Mouse (Mus musculus) neural tube, embryonic 11.5 days (tissue): ENCODE data around the gene Glmn. TPM values are rescaled to one million over a fixed set of nuclear protein-coding genes. Genes with fewer than 3 reads are reported as not detected.
A peak's percentile ranks its signal among the peaks of the same experiment; 100 is the strongest.

Source experiments
- ATAC-seq: fragments of 200-750 bp; cut with Nextera tagmentation; 2 replicates; pipeline ENCODE4 v1.8.0; 2017; ENCODE audit warnings: moderate number of reproducible peaks, mild to moderate bottlenecking, moderate TSS enrichment, moderate library complexity; ENCODE audit not compliant: insufficient read depth, low FRiP score, low TSS enrichment
- DNase-seq: peaks from one replicate; pipeline ENCODE4 v3.0.0-alpha.2; 2015; ENCODE audit warnings: low spot score
- H3K27ac ChIP-seq: fragments of 300-500 bp; sonication (generic); 2 replicates; pipeline ENCODE4 v1.5.1; 2014; ENCODE audit warnings: low read depth, mild to moderate bottlenecking, low read length
- H3K27me3 ChIP-seq: fragments of 300-500 bp; sonication (generic); 2 replicates; pipeline ENCODE4 v1.6.1; 2014; ENCODE audit warnings: mild to moderate bottlenecking, low read length, mixed read lengths; ENCODE audit not compliant: control insufficient read depth, insufficient read depth
- H3K36me3 ChIP-seq: fragments of 300-500 bp; sonication (generic); 2 replicates; pipeline ENCODE4 v1.6.1; 2014; ENCODE audit warnings: mild to moderate bottlenecking, low read length, moderate library complexity, mixed read lengths; ENCODE audit not compliant: control insufficient read depth, insufficient read depth
- H3K4me1 ChIP-seq: fragments of 300-500 bp; sonication (generic); 2 replicates; pipeline ENCODE4 v1.6.1; 2014; ENCODE audit warnings: low read length, mixed read lengths; ENCODE audit not compliant: control insufficient read depth, insufficient read depth
- H3K4me2 ChIP-seq: fragments of 300-500 bp; sonication (generic); 2 replicates; pipeline ENCODE4 v1.6.1; 2014; ENCODE audit warnings: low read depth, mild to moderate bottlenecking, moderate library complexity
- H3K4me3 ChIP-seq: fragments of 300-500 bp; sonication (generic); 2 replicates; pipeline ENCODE4 v1.5.1; 2014; ENCODE audit warnings: low read depth, low read length
- H3K9ac ChIP-seq: fragments of 300-500 bp; sonication (generic); 2 replicates; pipeline ENCODE4 v1.6.1; 2014; ENCODE audit warnings: mild to moderate bottlenecking, low read length
- H3K9me3 ChIP-seq: fragments of 300-500 bp; sonication (generic); 2 replicates; pipeline ENCODE4 v1.6.1; 2016; ENCODE audit warnings: low read length; ENCODE audit not compliant: control insufficient read depth
- WGBS: fragments of 180-500 bp; shearing (Covaris S2); extraction: QIAGEN DNeasy Blood & Tissue Kit; methylation state at CpG from one replicate; pipeline ENCODE4 v1.1.7; 2014; 5-methylcytosine and 5-hydroxymethylcytosine counted together
- polyA plus RNA-seq: library from polyadenylated mRNA; unstranded; fragments of >200 nt; fragmentation: Nextera tagmentation; extraction: Ambion mirVana; gene quantifications from 2 replicates; pipeline ENCODE4 v1.2.1, GENCODE M21; 2014

Gene Glmn
- polyA plus RNA-seq, result 30.3 and 32.2 TPM in 2 replicates

DNA sequence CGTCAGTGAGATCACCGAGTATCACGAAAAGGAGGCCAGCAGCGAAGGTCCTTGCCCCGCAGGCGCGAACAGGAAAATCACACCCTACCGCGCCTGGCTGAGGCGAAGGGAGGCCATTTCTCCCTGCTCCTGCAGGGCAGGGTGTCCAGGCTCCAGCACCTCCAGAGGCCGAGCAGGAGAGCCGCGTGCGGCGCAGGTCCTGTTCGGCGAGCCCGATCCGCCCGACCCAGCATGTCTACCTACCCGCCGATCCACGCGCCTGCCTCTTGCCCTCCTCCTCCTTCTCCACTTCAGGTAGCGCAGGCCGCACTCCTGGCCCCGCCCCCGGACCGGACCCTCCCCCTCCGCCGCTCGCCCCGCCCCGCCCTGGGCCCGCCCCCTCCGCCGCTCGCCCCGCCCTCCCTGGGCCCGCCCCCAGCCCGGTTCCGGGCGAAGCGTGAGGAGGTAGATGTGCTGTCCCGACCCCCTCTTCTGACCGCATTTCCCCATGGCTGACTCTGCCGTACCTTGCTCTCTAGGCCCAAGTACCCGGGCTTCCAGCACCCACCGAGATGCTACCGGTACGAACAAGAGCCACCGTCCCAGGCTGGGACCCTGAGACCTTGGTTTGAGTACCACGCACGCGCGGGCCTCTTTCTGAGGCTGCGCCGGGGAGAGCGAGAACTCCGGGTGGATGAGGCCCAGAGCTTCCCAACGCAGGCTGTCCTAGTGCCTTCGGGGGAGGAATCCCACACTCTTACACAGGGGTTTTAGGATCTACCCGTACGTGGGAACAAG lies at the start of gene Glmn, which contains the start of gene Rpap2:
Glmn (minus strand) TSS at position 588 of the 777 bp plus-strand sequence.
Rpap2 (plus strand) TSS at position 73 of the 777 bp plus-strand sequence.
- Histone ChIP-seq H3K4me1 (no peaks in the 10 kb centered on the region), H3K27ac (peak within 1 kb of the TSS; percentile 57), H3K4me2 (peak within 1 kb of the TSS; percentile 63), H3K27me3 (no peaks in the 10 kb centered on the region), H3K36me3 (no peaks in the 10 kb centered on the region), H3K4me3 (peak within 1 kb of the TSS; percentile 67), H3K9ac (peak within 1 kb of the TSS; percentile 72), H3K9me3 (no peaks in the 10 kb centered on the region)
- peak; percentile 96 for ATAC-seq
- peak; percentile 91 for DNase-seq
- WGBS, result under 1% methylated on average over 47 of the region's 64 CpGs

DNA sequence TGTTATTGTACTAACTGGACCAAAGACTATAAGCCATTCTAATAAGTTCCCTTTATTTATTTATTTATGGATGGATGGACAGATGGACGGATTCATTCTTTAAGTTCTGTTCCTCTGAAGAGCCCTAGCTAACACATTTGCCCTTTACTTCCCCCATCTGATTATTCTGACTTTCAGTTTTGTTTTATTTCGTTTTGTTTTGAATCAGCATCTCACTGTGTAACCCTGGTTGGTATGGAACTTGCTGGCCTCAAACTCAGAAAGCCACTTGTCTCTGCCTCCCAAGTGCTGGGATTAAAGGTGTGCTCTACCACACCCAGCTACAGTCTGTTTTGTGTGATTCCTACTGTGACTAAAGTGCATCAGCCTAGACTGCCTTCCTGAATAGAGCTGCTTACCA lies 48.2 kb upstream of the Glmn start:
- no peak overlapping the region for H3K4me2 ChIP-seq
- H3K9ac ChIP-seq, result no peak overlapping the region
- ATAC-seq, result no peak
- H3K27ac ChIP-seq, result no peak overlapping the region
- 83% methylated on average over 2 of the region's 2 CpGs for WGBS
- H3K4me1 ChIP-seq, result no peaks in the 10 kb centered on the region
- H3K4me3 ChIP-seq, result no peak overlapping the region
- no peak for DNase-seq
- no peaks in the 10 kb centered on the region for H3K9me3 ChIP-seq
- H3K27me3 ChIP-seq, result no peaks in the 10 kb centered on the region
- peaks cover 3% of the 10 kb centered on the region; the same call in 1 of the 2 replicates for H3K36me3 ChIP-seq

DNA sequence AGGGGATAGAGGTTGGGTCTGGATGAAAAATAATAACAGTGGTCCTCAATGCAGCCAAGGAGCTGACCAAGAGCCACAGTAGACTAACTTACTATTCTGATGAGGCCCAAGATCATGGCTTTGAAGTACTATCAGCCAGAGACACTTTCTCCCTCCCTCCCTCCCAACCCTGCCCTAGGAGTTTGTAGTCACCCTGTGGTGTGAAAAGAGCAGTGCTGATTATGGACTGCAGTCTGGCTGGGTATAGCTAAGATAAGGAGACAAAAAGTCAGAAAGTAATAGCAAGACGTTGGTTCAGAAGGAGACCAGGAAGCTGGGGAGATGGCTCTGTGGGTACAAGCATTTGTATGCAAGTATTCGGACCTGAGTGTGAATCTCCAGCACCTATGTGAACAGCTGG lies 46.9 kb upstream of the Glmn start:
- DNase-seq, result no peak
- Histone ChIP-seq H3K4me3 (no peak overlapping the region), H3K27me3 (no peaks in the 10 kb centered on the region), H3K36me3 (peaks cover 3% of the 10 kb centered on the region; the same call in 1 of the 2 replicates), H3K9me3 (no peaks in the 10 kb centered on the region), H3K9ac (no peak overlapping the region), H3K4me1 (no peaks in the 10 kb centered on the region), H3K27ac (no peak overlapping the region), H3K4me2 (no peak overlapping the region)
- no peak for ATAC-seq
- WGBS, result 91% methylated on average over 2 of the region's 2 CpGs

DNA sequence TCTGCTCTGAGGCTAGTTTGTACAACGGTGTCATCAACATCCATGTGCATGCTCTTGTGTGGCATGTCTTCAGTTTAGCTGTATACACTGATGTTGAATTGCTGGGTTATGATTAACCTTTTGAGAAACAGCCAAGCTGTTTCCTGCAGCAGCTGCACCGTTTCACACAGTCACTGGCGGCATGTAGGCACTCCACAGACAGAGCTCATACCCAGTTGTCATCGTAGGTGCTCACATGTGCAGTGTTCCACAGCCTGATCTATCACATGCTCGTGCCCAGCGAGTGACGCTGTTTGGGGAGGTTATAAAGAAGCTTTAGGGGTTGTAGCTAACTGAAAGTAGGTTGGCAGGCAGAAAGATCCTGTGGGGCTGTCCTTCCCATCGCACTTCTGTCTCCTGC lies 40.7 kb upstream of the Glmn start:
- DNase-seq (no peak), ATAC-seq (no peak)
- Histone ChIP-seq H3K27ac (no peak overlapping the region), H3K9me3 (no peaks in the 10 kb centered on the region), H3K4me3 (no peak overlapping the region), H3K4me1 (no peaks in the 10 kb centered on the region), H3K36me3 (no peaks in the 10 kb centered on the region), H3K4me2 (no peak overlapping the region), H3K9ac (no peak overlapping the region), H3K27me3 (no peaks in the 10 kb centered on the region)
- WGBS, result 95% methylated on average over 8 of the region's 8 CpGs

DNA sequence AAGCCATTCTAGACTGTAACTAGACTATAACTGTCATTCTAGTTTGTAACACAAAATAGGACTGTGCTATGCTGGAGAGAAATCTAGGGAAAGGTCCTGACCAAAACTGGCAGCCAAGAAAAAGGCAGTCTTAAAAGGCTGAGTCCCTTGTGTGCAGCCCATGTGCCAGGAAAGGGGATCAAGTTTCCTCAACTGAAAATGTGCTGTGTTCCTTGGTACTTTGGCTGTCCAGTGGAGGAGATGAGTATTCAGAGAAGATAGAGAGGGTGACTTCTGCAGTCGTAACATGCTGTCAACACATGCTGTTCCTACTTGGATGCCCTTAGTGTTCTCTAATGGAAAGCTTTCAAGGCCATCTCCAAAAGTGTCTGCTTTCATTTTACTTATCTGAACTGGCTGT lies 39.4 kb upstream of the Glmn start:
- no peaks in the 10 kb centered on the region for H3K4me1 ChIP-seq
- no peak overlapping the region for H3K4me3 ChIP-seq
- H3K27ac ChIP-seq, result no peak overlapping the region
- no peaks in the 10 kb centered on the region for H3K27me3 ChIP-seq
- no peaks in the 10 kb centered on the region for H3K36me3 ChIP-seq
- no peaks in the 10 kb centered on the region for H3K9me3 ChIP-seq
- WGBS, result 82% methylated on average over 1 of the region's 1 CpGs
- no peak overlapping the region for H3K4me2 ChIP-seq
- no peak overlapping the region for H3K9ac ChIP-seq
- DNase-seq (no peak), ATAC-seq (no peak)

DNA sequence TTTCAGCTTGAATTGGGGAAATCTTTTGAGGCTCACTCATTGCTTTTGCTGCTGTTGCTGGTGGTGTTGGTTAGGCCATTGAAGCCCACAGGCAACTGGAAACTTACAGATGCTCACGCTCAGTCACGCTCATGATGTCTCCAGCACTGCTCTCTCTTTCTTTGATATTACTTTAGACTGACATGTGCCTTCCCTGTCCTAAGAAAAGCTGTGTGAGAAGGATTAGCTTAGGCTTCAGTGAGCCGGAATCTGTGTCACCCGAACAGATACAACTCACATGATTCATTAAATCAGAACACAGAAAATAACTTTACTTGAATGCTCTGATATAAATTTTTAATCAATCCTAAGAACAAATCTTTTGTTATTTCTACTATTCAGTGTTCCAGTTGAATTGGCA lies 36.0 kb upstream of the Glmn start:
- Histone ChIP-seq H3K9me3 (no peaks in the 10 kb centered on the region), H3K4me2 (no peak overlapping the region), H3K4me3 (no peak overlapping the region), H3K27me3 (no peaks in the 10 kb centered on the region), H3K9ac (no peak overlapping the region), H3K27ac (no peak overlapping the region), H3K4me1 (no peaks in the 10 kb centered on the region), H3K36me3 (no peaks in the 10 kb centered on the region)
- WGBS, result 92% methylated on average over 4 of the region's 4 CpGs
- DNase-seq (no peak), ATAC-seq (no peak)

DNA sequence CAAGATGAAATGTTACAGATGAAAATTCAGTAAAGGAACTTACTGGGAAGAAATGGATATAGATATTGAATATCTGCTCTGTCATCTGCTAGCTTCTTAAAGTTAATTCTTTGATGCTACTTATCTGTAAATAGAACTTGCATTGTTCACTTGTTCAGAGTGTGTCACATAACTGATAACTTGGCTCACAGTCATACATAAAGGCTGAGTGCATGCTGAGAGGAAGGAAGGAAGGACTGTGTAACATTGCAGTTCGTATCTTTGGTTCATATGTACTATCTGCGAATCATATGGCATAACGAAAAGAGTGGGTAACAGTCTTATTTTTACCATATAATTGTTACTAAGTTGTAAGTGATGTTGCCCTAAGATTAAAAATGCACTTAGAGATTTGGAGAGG lies 23.6 kb upstream of the Glmn start:
- Histone ChIP-seq H3K27me3 (no peaks in the 10 kb centered on the region), H3K4me1 (no peaks in the 10 kb centered on the region), H3K36me3 (peaks cover 5% of the 10 kb centered on the region; the same call in 1 of the 2 replicates), H3K27ac (no peak overlapping the region), H3K4me2 (no peak overlapping the region), H3K9ac (no peak overlapping the region), H3K4me3 (no peak overlapping the region), H3K9me3 (no peaks in the 10 kb centered on the region)
- 95% methylated on average over 3 of the region's 3 CpGs for WGBS
- ATAC-seq (no peak), DNase-seq (no peak)

DNA sequence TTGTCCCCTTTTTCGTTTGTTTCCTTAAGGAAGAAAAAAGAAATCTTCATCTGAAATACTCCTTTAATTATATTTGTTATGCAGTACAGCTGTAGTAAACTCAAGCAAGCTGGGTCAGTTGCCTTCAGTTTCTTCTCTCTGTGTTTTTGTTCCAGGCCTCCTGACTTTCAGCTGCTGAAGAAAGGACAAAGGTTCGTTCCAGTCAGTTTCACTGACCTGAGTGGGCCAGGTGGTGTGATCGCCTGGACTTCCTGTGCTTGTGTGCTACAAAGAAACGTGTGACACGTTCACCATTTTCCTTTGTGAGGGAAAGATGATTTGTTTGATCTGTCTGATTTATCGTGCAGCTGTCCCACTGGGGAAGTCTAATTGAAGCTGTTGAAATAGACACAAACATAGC lies 20.3 kb upstream of the Glmn start:
- H3K4me2 ChIP-seq, result no peak overlapping the region
- no peak overlapping the region for H3K4me3 ChIP-seq
- DNase-seq (no peak), ATAC-seq (no peak)
- peaks cover 5% of the 10 kb centered on the region; the same call in 1 of the 2 replicates for H3K36me3 ChIP-seq
- no peak overlapping the region for H3K9ac ChIP-seq
- H3K4me1 ChIP-seq, result no peaks in the 10 kb centered on the region
- H3K27me3 ChIP-seq, result no peaks in the 10 kb centered on the region
- WGBS, result 81% methylated on average over 6 of the region's 6 CpGs
- H3K9me3 ChIP-seq, result no peaks in the 10 kb centered on the region
- no peak overlapping the region for H3K27ac ChIP-seq

DNA sequence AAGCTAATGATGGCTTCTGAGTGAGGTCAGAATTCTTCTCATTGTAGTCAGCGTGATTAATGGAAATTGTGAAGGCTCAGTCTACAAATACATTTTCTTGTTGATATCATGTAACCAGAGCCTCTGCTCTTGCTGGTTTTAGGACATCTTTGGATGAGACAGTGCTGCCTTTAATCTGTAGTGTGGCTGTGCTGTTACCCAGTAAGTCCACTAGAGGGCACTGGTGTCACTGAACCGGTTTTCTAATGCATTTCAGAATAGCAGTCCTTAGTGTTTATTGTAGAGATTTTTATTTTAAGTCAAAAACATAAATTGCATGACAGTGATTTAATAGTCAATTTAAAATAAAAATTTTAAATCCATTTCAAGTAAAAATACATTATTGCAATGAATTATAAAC lies 13.5 kb upstream of the Glmn start:
- no peak overlapping the region for H3K27ac ChIP-seq
- peak; percentile 60 for DNase-seq
- no peak overlapping the region for H3K4me3 ChIP-seq
- H3K9ac ChIP-seq, result no peak overlapping the region
- no peaks in the 10 kb centered on the region for H3K4me1 ChIP-seq
- H3K4me2 ChIP-seq, result no peak overlapping the region
- peak; percentile 50; the same call in 1 of the 2 replicates for ATAC-seq
- H3K27me3 ChIP-seq, result no peaks in the 10 kb centered on the region
- H3K9me3 ChIP-seq, result no peaks in the 10 kb centered on the region
- 7% methylated on average over 2 of the region's 2 CpGs for WGBS
- no peaks in the 10 kb centered on the region for H3K36me3 ChIP-seq
